Mouse (Mus musculus): ENCODE measurements at regions not wholly inside any gene's neighbourhood (a gene's known extent, or its start where the extent isn't known, plus 50 kb on each side); places are given as distances from the start of the nearest gene placed in this dataset.

DNA sequence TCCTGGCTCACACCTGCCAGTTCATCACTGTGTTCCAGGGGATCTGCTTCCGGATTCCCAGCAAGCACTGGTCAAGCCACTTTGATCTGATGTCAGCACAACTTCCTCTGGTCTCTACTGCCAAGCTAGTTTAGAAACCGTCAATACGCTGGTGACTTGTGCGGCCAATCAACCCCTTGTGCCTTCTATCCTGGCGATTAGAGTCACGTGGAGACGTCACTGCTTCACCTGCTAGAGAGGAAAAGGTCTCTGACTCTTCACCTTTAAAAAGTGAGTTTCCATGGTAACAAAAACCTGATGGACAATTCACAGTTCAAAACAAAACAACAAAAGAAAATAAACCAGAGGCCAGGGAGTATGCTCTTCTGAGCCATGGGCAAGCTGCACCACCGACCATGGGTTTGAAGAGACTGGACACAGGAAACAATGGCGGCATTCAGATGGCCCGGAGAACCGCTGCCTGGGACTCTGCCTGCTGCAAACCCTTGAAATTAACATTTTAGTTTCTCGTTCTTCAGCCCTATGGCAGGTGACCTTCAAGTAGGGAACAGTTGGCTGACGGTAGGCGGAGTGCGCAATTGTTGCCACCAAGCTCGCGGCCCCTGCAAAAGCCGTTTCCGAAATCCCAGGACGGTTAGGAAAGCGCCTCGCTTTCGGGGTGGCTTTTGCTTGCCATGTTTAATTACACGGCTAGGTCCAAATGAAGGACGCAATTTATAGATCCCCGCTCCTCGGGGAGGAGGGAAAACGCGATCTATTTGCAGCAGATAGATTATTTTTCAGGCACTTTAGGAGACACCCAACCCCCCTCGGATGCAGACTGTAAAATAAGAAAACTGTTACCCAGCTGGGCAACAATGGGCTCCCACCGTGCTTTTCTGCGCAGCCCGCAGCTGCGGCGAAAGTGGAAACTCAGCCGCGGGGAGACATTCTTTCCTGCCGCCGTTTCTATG, 82.6 kb downstream of the Sox1 start:
- no peak overlapping the region for H3K9ac ChIP-seq (ENCODE audit: low read depth, low read length)
- no peak for TF ChIP-seq POLR2A (IDR thresholded peaks at IDR 0.05; ENCODE audit: insufficient read depth, low read depth, low read length)
- TF ChIP-seq CTCF (IDR thresholded peaks at IDR 0.05): no peak
- TF ChIP-seq EP300 (IDR thresholded peaks at IDR 0.05; ENCODE audit: insufficient read depth, low read depth, low read length): no peak
- peaks cover 6% of the 10 kb centered on the region for H3K27me3 ChIP-seq (ENCODE audit: control insufficient read depth, insufficient read depth, low read length)
- no peaks in the 10 kb centered on the region for H3K4me1 ChIP-seq (ENCODE audit: control insufficient read depth, insufficient read depth, low read length)
- no peaks in the 10 kb centered on the region for H3K79me2 ChIP-seq (replicated peaks; ENCODE audit: control insufficient read depth, insufficient read depth, low read length)
- intact Hi-C loops (cut with DNase I): no loop called here
- H3K36me3 ChIP-seq (ENCODE audit: control insufficient read depth, insufficient read depth, low read length): no peaks in the 10 kb centered on the region
- H3K27ac ChIP-seq: no peak overlapping the region
- no peak for DNase-seq
- peak overlapping the region; percentile 26; the same call in 1 of the 2 replicates for H3K4me3 ChIP-seq
- 13% methylated on average over 39 of the region's 39 CpGs for WGBS

DNA sequence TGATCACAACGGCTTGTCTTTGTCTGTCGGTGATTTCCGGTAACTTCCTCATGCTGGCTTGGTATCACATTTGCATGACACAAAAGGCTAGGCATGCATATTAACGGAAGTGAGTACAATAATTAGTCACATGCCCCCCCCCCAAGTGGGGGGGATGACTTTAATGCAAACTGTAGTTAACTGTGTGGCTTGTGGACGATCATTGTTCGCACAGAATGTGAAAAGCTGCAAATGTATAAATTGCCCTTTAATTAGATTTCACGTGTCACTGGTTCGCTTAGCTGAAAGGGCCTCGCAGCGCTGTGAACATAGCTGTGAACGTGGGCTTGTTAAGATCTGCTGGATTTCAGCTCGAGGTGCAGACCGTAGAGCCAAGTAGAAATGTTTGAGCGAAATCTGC, 86.8 kb downstream of the Sox1 start:
- no peaks in the 10 kb centered on the region for H3K36me3 ChIP-seq (ENCODE audit: control insufficient read depth, insufficient read depth, low read length)
- intact Hi-C loops (cut with DNase I): no loop called here
- peaks cover 2% of the 10 kb centered on the region for H3K4me1 ChIP-seq (ENCODE audit: control insufficient read depth, insufficient read depth, low read length)
- no peak overlapping the region for H3K4me3 ChIP-seq
- 80% methylated on average over 14 of the region's 14 CpGs for WGBS
- no peaks in the 10 kb centered on the region for H3K79me2 ChIP-seq (replicated peaks; ENCODE audit: control insufficient read depth, insufficient read depth, low read length)
- peaks cover 6% of the 10 kb centered on the region for H3K27me3 ChIP-seq (ENCODE audit: control insufficient read depth, insufficient read depth, low read length)
- TF ChIP-seq CTCF (IDR thresholded peaks at IDR 0.05): no peak
- TF ChIP-seq POLR2A (IDR thresholded peaks at IDR 0.05; ENCODE audit: insufficient read depth, low read depth, low read length): no peak
- TF ChIP-seq EP300 (IDR thresholded peaks at IDR 0.05; ENCODE audit: insufficient read depth, low read depth, low read length): no peak
- DNase-seq: no peak
- no peak overlapping the region for H3K27ac ChIP-seq
- H3K9ac ChIP-seq (ENCODE audit: low read depth, low read length): no peak overlapping the region

DNA sequence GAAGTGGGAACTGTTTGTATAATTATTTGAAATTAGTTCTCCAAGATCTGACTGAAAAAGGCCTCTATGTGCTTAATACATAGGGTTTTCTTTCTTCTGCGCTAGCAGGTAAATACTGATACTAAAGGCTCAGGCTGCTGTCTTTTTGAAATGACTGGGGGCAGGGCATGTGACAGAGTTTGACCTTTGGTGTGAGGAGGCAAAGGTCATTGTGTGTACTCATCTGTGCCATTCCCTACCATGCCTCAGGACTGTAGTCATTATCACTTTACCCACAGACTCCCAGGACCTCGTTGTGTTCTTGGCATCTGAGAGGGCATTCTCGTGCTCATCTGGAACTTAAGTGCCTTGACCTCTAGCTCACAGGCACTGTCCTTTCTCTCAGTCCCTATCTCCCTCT, 88.5 kb downstream of the Sox1 start:
- H3K36me3 ChIP-seq (ENCODE audit: control insufficient read depth, insufficient read depth, low read length): no peaks in the 10 kb centered on the region
- H3K4me1 ChIP-seq (ENCODE audit: control insufficient read depth, insufficient read depth, low read length): peaks cover 2% of the 10 kb centered on the region
- no peak overlapping the region for H3K27ac ChIP-seq
- peaks cover 5% of the 10 kb centered on the region; the same call in 1 of the 2 replicates for H3K27me3 ChIP-seq (ENCODE audit: control insufficient read depth, insufficient read depth, low read length)
- H3K79me2 ChIP-seq (replicated peaks; ENCODE audit: control insufficient read depth, insufficient read depth, low read length): no peaks in the 10 kb centered on the region
- DNase-seq: no peak
- intact Hi-C loops (cut with DNase I): no loop called here
- H3K9ac ChIP-seq (ENCODE audit: low read depth, low read length): no peak overlapping the region
- no peak overlapping the region for H3K4me3 ChIP-seq
- TF ChIP-seq CTCF (IDR thresholded peaks at IDR 0.05) (no peak), EP300 (IDR thresholded peaks at IDR 0.05; ENCODE audit: insufficient read depth, low read depth, low read length) (no peak), POLR2A (IDR thresholded peaks at IDR 0.05; ENCODE audit: insufficient read depth, low read depth, low read length) (no peak)
- WGBS: 64% methylated on average over 3 of the region's 3 CpGs

DNA sequence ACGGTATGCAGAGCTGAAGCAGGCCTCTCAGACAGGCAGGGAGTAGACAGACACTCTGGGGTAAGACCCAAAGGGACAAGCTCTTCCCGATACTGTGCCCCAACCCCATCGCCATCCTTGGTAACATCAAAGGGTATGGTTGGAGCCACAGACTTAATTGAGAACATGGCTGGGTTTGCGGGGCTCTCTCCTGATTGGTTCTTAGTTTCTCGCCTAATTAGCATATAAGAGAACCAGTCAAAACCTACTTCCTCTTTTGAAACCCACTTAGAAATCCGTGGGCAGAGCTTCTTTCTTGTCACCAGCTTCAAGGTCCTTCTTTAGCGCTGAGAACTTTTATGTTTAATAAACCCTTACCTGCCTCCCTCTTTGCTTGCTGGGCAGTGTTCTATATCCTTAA, 87.5 kb upstream of the Spaca7 start:
- Histone ChIP-seq H3K27ac (no peak overlapping the region), H3K9ac (ENCODE audit: low read depth, low read length) (no peak overlapping the region), H3K27me3 (ENCODE audit: control insufficient read depth, insufficient read depth, low read length) (peaks cover 2% of the 10 kb centered on the region; the same call in 1 of the 2 replicates), H3K4me1 (ENCODE audit: control insufficient read depth, insufficient read depth, low read length) (peaks cover 2% of the 10 kb centered on the region), H3K36me3 (ENCODE audit: control insufficient read depth, insufficient read depth, low read length) (no peaks in the 10 kb centered on the region), H3K79me2 (replicated peaks; ENCODE audit: control insufficient read depth, insufficient read depth, low read length) (no peaks in the 10 kb centered on the region), H3K4me3 (no peak overlapping the region)
- no peak for TF ChIP-seq EP300 (IDR thresholded peaks at IDR 0.05; ENCODE audit: insufficient read depth, low read depth, low read length)
- TF ChIP-seq POLR2A (IDR thresholded peaks at IDR 0.05; ENCODE audit: insufficient read depth, low read depth, low read length): no peak
- no peak for TF ChIP-seq CTCF (IDR thresholded peaks at IDR 0.05)
- WGBS: 79% methylated on average over 7 of the region's 7 CpGs
- DNase-seq: no peak
- intact Hi-C loops (cut with DNase I): no loop called here

DNA sequence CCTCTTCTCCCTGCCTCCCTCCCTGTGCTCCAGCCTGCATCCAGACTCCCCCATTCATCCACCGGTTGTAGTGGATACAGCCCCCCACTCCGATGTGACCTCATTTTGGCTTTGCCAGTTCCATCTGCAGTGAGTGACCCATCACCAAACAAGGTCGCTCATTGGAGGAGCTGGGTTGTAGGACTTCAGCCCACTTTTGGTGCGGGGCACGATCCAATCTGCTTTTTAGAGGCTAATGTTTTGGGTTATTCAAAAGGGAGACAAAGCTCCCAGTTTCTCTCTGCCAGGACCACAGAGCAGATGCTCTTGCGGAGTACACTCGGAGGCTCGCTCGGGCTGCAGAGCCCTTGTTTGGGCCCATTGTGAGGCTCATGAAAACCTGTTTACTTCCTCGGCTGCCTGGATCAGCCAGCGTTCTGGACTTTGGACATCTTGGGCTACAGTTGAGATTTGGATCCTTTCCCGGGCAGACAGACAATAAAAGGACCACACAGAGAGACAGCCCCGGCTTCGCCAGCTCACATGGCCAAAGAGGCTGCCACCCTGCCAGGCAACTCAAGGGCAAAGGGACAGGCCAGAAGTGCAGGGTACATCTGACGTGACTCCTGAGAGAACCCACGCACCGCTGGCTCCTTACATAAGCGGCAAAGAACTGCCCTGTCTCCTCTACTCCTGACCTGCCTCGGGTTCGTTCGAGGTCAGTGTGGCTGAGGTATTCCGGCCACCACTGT, 86.3 kb upstream of the Spaca7 start:
- 64% methylated on average over 22 of the region's 22 CpGs for WGBS
- intact Hi-C loops (cut with DNase I): no loop called here
- no peak overlapping the region for H3K27ac ChIP-seq

More for the DNA sequence above, 86.3 kb upstream of the Spaca7 start:
- Histone ChIP-seq H3K4me3 (no peak overlapping the region), H3K4me1 (ENCODE audit: control insufficient read depth, insufficient read depth, low read length) (peaks cover 2% of the 10 kb centered on the region), H3K27me3 (ENCODE audit: control insufficient read depth, insufficient read depth, low read length) (no peaks in the 10 kb centered on the region; the same call in 1 of the 2 replicates), H3K79me2 (replicated peaks; ENCODE audit: control insufficient read depth, insufficient read depth, low read length) (no peaks in the 10 kb centered on the region), H3K9ac (ENCODE audit: low read depth, low read length) (no peak overlapping the region), H3K36me3 (ENCODE audit: control insufficient read depth, insufficient read depth, low read length) (no peaks in the 10 kb centered on the region)
- TF ChIP-seq EP300 (IDR thresholded peaks at IDR 0.05; ENCODE audit: insufficient read depth, low read depth, low read length) (peak; percentile 66; the same call in 1 of the 2 replicates), POLR2A (IDR thresholded peaks at IDR 0.05; ENCODE audit: insufficient read depth, low read depth, low read length) (no peak), CTCF (IDR thresholded peaks at IDR 0.05) (no peak)
- peak; percentile 39 to 54 for DNase-seq

Data from heart, adult 2 months (tissue).